Mouse (Mus musculus): Measurements from ENCODE around the gene Rab10.

The Rab10 gene

DNA sequence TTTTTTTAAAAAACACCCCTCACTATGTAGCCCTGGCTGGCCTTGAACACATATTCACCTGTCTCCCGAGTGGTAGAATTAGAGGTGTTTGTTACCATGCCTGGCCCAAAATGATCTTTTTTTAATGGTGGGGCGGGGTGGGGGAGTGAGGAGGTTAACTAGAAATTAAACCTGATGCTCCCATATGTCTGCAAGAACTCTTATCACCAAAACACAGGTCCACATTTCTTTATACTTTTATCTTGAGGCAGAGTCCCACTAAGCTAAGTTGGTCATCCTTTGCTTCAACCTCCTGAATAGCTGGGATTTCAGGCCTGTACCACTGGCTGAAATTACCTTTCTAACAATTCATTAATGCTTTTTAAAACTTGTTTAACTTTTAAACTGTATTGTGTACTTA is 13.7 kb downstream of the Rab10 start:
- DNase-seq (ENCODE audit: low read depth in 1 of 2, low spot score in 2 of 2) = no peak

DNA sequence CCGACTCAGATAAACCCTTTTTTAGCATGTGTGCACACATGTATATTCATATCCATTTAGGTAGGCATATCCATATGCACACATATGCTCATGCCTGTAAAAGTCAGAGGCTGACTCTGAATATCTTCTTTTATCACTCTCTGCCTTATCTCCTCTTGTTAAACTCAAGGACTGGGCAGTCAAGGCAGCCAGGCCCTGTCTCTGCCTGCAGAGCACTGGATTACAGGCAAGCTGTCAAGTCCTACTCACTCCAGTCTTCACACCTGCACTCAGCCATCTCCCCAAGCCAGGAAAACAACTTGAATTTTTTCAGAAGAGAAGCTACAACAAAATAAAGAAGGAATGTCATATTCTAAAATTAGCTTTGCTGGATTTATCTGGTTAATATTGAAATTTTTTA is 17.9 kb downstream of the Rab10 start:
- no peak for DNase-seq (ENCODE audit: low read depth in 1 of 2, low spot score in 2 of 2)

DNA sequence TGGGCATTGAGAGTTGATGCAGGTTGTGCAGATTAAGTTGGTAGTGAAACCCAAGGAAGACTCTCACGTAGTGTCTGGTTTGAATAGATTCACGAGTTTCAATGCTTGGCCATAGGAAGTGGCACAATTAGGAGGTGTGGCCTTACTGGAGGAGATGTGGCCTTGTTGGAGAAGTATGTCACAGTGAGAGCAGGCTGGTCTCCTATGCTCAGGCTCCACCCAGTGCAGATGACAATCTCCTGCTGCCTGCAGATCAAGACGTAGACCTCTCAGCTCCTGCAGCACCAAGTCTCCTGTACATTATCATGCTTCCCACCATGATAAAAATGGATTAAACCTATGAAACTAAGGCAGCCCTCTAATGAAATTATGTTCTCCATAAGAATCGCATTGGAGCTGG is 18.7 kb downstream of the Rab10 start:
- peak in 1 of 2 experiments; percentile 6 for DNase-seq (ENCODE audit: low read depth in 1 of 2, low spot score in 2 of 2)

DNA sequence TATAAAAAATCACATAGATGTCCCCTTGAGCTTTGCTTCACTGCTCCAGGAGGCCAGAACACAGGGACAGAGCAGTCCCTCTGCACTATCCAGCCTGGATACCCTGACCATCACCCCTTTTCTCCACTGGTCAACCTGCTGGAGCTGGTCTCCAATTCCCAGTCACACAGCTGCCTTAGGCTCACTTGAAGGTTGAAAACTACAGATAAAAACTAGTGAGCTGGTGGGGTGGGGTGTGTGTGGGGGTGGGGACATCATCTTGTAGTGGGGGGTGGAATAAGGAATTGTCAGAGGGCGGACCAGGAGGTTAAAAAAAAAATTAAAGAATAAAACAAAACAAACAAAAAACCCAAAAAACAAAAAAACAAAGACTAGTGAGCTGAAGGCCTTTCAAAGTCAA is 21.3 kb downstream of the Rab10 start:
- no peak for DNase-seq (ENCODE audit: low read depth in 1 of 2, low spot score in 2 of 2)

DNA sequence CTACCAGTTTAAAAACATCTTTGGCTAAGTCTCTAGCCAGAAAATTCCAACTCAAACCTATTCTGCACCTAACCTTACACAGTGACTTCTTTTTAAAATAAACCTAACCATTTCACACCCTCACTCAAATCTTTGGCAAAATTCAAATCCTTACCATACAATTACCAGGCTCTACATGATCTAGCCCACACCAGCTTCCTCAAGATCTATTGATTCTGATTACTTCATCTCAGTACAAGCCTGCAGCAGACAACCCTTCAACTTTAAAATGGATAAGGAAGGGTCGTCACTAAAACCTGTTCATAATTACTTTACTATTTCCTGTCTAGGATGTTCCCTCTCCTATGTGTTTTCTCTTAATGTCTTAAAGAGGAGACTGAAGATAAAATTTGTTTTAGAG is 23.9 kb downstream of the Rab10 start:
- DNase-seq (ENCODE audit: low read depth in 1 of 2, low spot score in 2 of 2) = no peak

DNA sequence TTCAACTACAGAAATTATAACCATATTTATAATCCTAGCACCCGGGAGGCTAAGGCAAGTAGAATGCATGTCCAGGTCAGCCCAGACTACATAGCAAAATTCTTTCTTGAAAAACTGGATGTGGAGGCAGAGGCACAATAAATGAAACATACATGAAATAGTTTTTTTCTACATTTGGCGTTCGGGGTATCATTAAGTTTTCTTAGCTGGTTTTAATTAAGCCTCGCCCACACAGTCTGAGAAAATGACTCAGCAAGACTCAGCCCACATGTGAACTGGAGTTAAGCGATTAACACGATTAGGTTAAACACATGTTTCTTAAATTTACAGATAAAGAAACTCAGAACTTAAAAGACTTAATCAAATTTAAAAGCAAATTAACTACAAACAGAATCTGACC is 24.4 kb downstream of the Rab10 start:
- no peak for DNase-seq (ENCODE audit: low read depth in 1 of 2, low spot score in 2 of 2)

DNA sequence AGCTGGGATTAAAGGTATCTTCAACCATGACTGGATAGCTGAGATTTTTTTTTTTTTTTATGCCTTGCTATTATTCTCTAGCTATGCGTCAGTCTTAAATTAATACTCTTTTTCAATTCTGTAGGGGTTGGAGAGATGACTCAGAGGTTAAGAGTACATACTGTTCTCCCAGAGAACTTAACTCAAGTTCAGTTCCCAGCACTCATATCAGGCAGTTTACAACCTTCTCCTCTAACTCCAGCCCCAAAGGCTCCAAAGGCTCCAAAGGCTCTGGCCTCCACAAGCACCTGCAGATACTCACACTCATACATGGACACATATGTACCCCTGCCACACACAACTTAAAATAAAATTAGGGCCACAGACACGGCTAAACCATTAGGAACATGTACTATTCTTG is 25.3 kb downstream of the Rab10 start:
- DNase-seq (ENCODE audit: low read depth in 1 of 2, low spot score in 2 of 2) = no peak

DNA sequence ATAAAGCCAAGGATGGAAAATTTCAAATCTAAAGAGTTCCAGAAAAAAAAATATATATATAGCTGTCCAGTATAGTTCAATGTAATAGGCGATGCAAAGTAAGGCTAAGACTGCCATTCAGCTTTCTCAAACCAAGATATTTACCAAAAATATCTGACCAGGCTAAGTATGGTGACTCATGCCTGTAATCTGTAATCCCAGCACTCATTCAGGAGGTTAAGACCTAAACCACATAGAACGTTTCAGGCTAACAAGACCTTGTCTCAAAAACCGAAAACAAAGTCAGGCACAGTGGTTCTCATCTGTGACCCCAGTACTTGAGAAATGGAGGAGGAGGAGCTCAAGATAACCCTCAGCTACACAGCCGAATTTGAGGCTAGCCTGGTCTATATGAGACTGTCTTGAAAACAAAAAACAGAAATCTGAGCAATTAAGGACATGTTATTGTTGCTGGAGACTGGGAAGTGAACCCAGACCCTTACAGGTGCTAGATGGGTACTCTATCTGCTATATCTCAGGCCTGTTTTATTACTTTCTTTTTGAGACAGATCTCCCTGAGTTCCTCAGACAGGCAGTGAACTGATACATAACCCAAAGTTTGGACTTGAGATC is 25.8 kb downstream of the Rab10 start:
- DNase-seq (ENCODE audit: low read depth in 1 of 2, low spot score in 2 of 2) = no peak

DNA sequence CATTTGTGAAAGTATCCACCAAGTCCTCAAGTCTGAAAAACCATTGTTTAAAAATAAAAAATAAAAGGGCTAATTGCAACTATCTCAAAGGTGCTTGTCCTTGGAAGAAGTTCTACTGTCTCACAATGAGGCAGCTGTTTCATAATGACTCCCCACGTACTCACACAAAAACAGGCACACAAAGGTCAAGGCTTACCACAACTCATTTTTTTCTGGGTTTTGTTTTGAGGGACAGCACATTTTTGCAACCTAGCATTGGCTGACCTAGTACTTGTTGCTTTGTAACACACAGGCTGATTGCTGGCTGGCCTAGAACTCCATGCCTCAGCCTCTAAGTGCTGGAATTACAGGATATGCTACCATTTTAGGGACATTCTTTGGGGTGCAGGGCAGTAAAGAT is 26.8 kb downstream of the Rab10 start:
- no peak for DNase-seq (ENCODE audit: low read depth in 1 of 2, low spot score in 2 of 2)

DNA sequence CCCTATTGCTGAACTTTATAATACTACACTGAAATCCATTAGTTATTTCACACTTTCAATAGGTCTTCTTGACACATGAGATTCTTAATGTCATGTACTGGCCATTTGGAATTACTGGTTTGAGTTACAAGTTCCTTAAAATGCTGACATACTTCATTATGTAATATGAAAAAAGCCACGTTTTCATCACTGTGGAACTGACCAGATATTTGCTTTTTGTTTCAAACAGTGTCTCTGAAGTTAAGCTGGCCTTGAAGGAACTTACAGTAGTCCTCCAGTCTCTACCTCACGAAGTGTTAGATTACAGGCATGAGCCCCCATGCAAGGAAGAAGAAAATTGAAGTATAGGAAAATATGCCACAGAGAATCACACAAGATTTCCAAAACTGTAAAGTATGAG is 27.2 kb downstream of the Rab10 start:
- DNase-seq (ENCODE audit: low read depth in 1 of 2, low spot score in 2 of 2) = no peak

DNA sequence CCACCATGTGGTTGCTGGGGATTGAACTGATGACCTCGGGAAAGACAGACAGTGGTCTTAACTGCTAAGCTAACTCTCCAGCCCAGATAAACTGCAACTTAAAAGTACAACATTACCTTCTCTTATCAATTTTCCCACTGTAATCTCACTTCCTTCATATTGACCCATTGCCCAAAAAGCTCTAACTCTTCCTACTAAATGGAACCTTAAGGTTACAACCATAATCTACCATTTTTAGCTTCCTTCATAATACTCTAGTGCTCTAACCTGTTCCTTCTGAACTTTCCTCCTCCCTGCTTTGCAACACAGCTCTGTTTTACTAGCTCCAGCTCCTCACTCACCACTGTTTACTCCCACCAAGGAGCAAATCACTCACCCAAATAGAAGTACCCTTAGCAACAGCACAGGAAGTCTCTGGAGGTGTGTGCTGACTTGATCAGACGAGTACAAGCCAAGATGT is 30.9 kb downstream of the Rab10 start:
- no peak for DNase-seq (ENCODE audit: low read depth in 1 of 2, low spot score in 2 of 2)

DNA sequence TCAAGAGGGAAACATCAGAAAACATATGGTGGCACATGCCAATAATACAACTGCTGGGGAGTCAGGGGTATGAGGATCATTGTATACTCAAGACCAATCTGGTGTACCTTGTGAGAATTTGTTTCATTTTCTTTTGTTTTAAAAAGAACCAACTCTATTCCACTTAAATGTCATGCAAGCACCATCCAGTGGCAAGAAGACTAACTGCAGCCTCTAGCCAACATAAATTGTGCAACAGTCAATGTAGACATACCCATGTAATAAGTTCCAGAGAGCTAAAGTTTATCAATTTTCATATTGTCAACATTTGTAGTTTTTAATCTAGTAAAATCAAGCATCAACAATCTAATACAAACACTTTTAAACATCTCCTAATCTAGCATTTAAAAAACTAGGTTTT is 39.0 kb downstream of the Rab10 start:
- DNase-seq (ENCODE audit: low read depth in 1 of 2, low spot score in 2 of 2) = no peak

DNA sequence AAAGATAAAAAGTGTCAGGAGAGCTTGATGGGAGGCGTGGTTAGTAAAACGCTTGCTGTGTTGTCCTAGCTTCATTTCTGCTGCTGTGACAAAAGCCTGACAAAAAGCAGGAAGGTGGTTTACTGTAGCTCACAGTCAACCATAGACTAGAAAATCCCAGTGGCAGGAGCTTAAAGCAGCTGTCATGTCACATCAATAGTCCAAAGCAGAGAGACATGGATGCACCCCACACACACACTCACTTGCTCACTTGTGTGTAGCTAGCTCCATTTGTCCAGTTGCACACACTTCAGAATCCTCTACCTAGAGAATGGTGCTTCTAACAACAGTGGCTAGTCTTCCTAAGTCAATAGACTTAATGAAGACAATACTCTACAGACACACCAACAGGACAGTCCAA is 42.4 kb downstream of the Rab10 start:
- DNase-seq (ENCODE audit: low read depth in 1 of 2, low spot score in 2 of 2) = no peak

DNA sequence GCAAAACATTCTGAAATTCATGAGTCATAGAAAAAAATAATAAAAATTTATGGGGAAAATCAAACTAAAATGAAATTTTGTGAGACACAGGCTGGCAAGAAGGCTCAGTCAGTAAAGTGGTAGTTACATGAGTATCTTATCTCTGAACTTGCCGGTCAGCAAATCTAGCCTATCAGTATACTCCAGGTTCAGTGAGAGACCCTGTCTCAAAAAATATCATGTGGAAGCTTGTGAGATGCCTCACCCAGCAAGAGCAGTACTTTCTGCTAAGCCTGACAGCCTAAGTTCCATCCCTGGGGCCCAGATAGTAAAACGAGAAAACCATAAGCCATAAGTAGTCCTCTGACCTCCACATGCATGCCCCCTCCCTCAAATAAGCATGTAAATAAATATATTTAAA is 44.6 kb downstream of the Rab10 start:
- DNase-seq (ENCODE audit: low read depth in 1 of 2, low spot score in 2 of 2) = no peak

DNA sequence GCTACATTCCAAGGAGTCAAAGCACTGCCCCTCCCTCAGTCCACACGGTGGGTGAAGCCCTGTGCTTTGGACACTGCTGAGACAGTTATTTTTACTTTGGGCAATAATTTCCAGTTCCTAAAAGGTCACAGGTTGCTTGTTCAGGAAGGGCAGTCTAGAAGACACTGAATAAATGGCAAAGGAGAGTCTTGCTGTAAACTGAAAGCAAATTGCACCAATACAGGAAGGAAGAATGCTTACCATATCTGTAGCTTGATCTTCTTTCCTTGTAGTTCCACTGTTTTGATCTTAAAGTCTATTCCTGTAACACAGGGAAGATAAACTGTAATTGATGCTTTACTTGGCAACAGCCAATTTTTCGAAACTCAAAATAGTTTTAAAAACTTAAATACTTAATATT is 45.3 kb downstream of the Rab10 start:
- no peak for DNase-seq (ENCODE audit: low read depth in 1 of 2, low spot score in 2 of 2)

DNA sequence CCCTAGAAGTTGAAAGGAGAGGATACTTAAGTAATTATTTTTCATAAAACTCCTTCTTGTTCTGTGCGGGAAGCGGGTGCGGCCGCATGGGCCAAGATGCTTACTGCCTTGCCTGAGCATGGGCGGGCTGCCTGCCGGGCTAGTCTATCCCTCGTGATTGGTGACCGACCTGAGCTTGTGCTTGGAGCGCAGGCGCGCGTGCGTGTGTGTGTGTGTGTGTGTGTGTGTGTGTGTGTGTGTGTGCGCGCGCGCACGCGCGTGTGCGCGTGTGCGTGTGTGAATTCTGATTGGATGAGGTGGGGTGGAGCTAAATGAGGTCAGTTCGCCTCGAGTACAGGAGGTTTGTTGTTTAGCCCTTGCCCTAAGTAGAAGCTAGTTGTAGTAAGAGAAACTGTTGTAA is 48.2 kb downstream of the Rab10 start:
- DNase-seq (ENCODE audit: low read depth in 1 of 2, low spot score in 2 of 2) = no peak

DNA sequence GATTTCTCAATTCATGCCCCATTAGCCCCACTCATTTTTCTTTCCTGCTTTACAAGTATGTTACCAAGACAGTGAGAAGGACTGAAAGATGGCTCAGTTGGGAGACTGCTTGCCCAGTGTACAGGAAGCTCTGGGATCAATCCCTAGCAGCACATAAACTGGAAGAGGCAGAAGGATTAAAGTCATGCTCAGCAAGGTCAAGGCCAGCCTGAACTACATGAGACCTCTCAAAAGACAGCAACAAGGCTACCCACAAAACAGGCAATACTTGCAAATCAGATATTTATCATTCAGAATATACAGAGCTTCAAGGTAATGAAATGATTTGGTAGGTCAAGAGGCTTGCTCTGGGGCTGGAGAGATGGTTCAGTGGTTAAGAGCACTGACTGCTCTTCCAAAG is 53.8 kb downstream of the Rab10 start:
- DNase-seq (ENCODE audit: low read depth in 1 of 2, low spot score in 2 of 2) = no peak

DNA sequence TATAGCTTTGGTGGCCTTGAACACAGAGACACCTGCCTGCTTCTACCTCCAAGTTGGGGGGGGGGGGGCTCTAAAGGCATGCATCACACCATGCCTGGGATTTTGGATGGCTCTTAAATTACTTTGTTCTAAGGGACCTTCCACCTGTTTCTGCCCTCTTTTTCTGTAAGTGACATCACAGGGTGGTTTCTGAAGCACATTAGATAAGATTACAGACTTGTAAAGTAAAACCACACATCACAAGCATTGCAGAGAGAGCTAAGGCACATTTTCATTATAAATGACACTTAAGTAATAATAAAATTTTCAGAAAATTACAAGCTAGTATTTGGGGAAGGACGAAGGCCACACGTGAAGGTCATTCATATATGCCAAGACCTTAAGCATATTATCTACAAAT is 54.3 kb downstream of the Rab10 start:
- no peak for DNase-seq (ENCODE audit: low read depth in 1 of 2, low spot score in 2 of 2)

DNA sequence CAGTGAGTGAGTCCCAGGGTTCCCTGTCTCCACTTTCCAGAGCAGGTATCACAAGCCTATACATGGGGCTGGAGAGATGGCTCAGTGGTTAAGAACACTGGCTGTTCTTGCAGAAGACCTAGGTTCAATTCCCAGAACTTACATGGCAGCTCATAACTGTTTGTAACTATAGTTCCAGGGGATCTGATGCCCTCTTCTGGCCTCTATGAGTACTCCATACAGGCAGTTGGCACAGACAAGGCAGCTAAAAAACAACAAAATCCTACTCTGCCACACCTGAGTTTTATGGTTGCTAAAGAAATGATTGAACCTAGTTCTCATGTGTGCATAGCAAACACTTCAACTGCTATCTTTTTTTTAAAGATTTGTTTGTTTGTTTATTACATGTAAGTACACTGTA is 56.2 kb downstream of the Rab10 start:
- DNase-seq (ENCODE audit: low read depth in 1 of 2, low spot score in 2 of 2) = no peak

DNA sequence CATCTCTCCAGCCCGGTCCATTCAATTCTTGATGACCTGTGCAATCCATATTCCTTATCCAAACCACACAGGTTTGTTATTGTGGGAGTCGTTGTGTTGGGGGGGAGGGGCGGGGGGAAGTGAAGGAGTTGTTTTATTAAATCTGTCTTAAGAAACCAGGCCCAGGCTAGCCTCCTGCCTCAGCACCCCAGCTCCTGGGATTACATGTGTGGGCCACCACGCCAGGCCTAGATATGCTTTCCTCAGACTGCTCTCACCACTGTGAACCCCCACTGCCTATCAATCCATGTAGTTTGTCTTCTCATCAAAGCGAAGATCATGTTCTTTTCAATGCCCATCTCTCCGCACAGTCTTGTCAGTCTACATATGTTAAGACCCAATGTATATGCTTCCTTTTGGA is 63.7 kb downstream of the Rab10 start:
- DNase-seq (ENCODE audit: low read depth in 1 of 2, low spot score in 2 of 2) = no peak

DNA sequence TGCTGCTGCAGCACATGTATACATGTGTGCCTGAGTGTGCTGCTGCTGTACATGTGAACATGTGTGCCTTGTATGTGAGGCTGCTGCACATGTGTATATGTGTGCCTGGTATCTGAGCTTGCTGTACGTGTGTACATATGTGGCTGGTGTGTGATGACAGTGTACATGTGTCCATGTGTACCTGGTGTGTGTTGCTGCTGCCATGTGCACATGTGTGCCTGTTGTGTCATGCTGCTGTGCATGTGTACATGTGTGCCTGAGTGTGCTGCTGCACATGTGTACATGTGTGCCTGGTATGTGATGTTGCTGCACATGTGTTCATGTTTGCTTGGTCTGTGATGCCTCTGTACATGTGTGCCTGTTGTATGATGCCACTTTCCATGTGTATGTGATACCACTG is 70.2 kb downstream of the Rab10 start:
- no peak for DNase-seq (ENCODE audit: low read depth in 1 of 2, low spot score in 2 of 2)

DNA sequence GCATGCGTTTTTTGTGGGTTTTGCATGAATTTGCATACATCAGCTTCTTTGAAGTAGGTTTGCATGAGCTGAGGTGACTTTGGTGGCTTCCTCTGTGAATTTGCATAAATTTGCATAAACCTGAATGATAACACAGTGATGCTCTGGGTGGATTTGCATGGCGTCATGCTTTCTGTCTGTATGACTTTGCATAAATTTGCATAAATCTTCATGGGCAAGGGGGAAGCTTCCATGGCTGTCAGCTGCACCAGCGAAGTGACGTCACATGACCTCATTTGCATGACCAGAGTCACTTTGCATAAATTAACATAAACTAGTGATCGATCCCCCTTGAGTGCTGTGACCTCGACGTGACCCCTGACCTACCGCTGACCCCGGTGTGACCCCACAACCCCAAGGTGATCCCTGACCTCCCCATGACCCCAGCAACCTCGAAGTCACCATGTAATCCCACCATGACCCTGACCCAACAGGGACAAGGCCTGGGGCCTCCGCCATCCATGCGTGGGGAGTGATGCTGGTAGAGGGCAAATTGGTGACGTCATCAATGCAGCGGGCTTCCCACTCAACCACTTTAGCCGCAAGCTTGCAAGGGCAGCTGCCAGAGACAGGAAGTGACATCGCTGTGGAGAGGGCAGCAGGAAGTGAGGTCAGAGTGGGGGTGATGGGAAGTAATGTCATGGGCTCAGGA is 71.3 kb downstream of the Rab10 start:
- peak in 1 of 2 experiments; percentile 40 for DNase-seq (ENCODE audit: low read depth in 1 of 2, low spot score in 2 of 2)

DNA sequence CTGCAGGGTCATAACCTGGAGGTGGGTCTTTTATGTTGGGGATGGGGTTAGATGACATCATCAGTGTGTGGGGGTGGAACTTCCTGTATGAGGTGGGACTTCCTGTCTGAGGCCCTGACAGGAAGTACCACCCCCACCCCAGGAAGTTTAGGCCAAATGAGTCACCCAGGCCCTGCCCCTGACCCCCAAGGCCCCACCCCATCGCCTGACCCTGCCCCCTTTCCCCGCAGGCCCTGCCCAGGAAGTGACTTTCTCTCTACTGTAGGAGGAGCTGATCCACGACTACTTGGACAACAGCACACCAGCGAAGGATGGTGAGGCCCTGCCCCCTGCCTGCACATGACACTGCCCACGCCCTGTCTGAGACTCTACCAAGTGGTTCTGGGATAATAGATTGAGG is 72.0 kb downstream of the Rab10 start:
- DNase-seq (ENCODE audit: low read depth in 1 of 2, low spot score in 2 of 2) = no peak
